Mouse (Mus musculus) monocyte, adult 2 months (primary cell): Measurements from ENCODE around the gene Pla2g7.
A peak's percentile ranks its signal among the peaks of the same experiment; 100 is the strongest.
"Not testable (repeated sequence)": the region's sequence is repeated elsewhere in the genome, so short reads cannot be mapped to it uniquely, and the experiment has no call there.

Experiments used
- DNase-seq, 2 experiments: peaks; one replicate each; pipeline ENCODE4 v3.0.0; 2022; ENCODE audit warnings: low spot score in 2 of 2, low read depth in 1 of 2

The Pla2g7 gene

DNA sequence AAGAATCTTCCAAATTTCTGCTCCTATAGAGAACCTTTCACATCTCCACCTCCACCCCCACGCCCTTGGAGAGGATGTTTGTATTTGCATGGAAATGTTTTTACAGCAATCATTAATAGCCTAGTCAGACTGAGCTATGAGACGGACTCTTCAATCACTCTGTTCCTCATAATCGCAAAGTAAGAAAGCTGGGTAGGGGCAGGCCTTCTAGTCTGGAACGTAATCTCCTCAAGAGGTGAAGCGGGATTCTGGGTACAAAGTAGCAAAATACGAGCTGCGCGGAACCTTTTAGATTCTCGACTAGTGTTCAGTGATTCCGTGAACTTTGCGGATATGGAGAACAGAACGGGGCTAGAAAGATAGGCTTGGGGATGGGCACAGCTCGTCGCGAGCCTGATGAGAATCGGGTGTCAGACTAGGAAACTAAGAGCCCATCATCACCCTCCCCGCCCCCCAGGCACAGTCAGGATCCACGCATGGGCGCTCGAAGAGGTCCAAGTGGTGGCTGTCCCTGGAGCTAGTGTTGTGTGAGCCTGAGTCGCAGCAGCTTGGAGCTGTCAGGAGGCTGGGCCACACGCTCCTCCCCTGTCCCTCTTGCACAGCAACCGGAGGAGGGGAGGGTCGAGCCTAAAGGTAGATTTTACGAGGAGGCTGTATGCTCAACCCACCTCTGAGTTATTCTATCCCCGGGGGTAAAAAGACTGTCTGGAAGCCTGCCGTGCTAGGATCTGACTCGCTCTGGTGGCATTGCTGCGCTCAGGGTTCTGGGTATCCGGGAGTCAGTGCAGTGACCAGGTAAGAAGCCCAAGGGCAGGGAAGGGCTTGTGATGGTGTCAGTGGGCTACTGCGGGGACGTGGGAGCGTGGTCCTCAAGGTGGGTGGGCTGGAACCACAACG is at the start of gene Pla2g7:
TSS of gene Pla2g7 (plus strand) at position 107 of the 897 bp plus-strand sequence.
- peak in 1 of 2 experiments; percentile 28 for DNase-seq

DNA sequence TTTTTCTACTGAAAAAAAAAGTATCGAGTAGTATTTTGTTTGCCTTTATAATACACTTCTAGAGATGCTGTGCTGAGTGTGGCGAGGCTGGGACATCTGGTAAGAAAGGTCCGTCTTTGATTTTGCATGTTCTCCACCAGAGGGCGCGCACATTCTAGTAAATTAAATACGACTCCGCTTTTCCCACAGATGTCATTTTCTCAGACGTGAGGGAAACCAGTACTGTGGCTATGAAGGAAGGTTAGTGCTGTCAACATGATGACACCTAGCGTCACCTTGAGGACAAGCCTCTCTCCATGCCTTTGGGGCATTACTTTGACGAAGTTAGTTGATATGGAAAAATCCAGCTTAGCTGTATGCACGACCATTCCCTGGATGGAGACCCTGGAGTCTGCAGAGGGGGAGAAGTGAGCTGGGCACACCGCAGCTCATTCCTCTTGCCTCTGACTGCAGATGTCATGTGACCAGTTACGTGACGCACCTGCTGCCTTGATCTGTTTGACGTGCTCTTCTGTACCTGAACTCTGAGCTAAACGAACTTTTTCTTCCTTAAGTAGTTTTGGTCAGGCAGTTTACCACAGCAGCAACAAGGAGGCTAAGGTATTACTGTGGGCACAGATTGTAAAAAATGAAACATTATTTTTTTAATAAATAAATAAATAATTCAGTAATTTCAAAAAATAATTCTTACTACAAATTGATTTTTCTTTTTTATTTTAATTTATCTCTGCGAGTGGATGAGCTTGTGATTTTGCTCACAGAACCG is 49.1 kb upstream of the Pla2g7 start:
- peak; percentile 13 to 21 for DNase-seq

DNA sequence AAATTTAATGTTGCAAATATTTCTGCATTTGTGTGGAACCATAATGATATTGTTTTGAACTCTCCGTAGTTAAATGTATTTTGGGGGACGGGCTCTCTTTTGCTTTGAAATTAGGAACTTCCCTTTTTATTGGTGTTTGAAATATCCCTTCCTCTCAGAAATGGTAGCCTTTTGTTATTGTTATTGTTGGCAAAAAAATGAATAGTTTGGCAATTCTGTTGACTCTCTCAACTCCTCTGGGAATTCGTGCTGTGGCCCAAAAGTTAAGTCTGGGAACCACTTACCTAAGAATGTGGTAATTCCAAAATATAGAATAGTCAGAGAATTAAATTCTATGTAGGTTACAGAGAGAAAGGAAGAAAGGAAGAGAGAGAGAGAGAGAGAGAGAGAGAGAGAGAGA is 47.7 kb upstream of the Pla2g7 start:
- no peak for DNase-seq

DNA sequence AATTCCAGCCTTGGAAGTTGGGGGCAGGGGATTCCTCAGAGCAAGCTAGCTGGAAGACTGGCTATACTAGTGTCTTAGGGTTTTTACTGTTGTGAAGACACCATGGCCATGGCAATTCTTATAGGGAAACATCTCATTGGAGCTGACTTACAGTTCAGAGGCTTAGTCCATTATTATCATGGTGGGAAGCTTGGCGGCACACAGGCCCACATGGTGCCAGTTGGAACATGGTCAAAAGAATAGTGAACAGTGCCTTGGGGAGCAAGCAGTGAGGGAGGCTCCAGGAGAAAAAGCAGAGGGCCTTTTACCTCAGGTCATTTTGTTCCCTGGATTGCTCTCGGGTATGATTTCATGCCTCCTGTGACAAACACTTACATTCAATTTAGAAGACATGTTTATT is 37.4 kb upstream of the Pla2g7 start:
- no peak for DNase-seq

DNA sequence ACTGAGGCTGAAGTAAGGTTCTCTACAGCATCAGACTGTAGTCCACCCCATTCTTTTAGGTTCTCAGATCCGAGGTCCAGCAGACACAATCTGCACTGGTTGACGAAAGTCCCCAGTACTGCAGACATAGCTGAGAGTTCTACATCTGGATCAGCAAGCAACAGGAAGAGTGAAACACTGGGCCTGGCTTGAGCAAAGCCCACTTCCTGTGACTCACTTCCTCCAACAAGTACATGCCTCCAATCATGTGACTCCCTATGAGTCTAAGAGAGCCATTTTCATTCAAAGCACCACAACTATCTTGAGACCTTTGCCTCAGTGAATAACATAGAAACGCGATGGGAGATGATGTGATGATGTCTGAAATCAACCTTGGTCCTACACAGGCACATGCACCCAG is 36.7 kb upstream of the Pla2g7 start:
- DNase-seq = no peak

DNA sequence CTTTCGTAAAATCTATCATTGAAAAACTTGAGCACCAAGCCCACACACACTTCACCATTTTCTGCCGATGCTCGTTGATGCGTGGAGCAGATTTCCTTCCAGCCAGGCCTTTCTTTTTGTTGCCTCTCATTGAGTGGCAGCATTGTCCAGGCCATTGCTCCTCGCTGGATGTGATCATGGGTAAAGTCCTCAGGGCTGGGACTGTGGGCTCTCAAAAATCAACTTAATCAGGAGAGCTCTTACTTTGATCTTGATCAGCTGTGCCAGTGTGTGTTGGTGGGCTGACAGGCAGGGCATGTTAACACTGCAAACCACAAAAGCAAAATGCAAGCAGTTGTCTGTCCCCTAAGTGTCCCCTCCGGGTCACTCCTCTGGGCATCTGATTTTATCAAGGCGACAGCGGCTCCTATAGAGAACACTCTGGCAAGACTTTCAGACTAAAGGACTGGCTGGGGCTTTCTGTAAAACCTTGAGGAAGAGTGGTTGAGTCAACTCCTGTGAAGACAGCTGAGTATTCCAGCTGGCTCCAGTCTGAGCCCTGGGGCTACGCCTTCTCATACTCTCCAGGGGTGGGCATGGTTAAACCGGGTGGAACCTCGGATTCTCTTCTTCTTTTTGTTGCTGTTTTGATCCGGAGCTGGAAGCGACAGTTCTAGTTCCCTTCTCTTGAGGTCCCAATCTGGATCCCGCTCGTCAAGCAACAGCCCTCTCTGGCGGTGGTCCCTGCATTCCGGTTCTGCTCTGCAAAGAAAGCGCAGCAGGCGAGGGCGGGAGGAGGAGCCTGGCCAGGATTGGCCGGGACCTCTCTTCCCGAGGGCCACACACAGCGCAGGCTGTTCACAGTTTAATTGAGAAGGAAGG is 33.3 kb upstream of the Pla2g7 start:
- DNase-seq = no peak

DNA sequence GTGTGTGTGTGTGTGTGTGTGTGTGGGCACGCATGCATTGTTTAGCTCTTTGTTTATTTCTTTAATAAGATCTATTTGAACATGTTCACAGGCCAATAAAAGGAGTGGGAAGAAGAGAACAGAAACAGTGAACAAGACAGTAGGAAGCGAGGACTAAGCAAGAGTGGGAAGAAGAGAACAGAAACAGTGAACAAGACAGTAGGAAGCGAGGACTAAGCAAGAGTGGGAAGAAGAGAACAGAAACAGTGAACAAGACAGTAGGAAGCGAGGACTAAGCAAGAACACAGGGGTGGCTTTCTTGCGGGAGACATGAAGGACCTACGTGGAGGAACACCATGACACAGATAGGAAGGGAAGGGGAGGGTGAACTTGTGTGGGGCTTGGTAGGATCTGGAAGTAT is 31.1 kb upstream of the Pla2g7 start:
- DNase-seq = not testable (repeated sequence)

DNA sequence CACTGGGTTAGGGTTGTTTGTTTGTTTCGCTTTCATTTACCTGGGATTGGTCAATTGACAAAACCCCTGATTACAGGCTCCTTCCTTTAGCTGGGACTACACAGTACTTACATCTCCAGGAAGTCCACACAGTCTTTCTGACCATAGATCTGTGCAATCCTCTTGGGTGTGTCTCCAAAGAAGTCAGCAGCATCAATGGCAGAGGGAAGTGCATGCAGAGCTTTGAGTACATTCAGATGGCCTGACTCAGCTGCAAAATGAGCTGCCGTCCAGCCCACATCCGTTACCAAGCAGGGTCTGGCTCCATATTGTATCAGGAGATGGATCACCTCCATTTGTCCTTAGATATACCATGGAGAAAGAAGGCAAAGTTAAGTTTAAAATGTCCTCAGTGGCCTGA is 29.1 kb upstream of the Pla2g7 start:
- peak in 1 of 2 experiments; percentile 11 for DNase-seq

DNA sequence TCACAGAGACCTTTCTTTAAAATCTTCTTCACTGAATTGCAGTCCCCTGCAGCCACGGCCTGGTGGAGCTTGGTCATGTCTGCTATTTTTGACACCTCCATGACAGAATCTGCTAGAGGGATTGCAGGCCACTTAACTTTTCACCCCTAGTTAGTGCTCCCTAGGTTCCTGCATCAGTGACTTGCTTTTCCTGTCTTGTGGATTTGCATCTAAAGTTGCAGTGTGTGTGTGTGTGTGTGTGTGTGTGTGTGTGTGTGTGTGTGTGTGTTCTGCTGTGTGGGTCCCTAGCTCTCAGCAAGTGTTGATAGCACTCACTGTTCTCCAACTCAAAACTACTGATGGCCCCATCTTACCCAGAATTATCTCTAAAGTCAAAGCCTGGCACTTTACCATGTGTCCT is 24.4 kb upstream of the Pla2g7 start, which contains the start of gene Ankrd66:
TSS of gene Ankrd66 (minus strand) at position 101 of the 400 bp plus-strand sequence.
- no peak for DNase-seq

DNA sequence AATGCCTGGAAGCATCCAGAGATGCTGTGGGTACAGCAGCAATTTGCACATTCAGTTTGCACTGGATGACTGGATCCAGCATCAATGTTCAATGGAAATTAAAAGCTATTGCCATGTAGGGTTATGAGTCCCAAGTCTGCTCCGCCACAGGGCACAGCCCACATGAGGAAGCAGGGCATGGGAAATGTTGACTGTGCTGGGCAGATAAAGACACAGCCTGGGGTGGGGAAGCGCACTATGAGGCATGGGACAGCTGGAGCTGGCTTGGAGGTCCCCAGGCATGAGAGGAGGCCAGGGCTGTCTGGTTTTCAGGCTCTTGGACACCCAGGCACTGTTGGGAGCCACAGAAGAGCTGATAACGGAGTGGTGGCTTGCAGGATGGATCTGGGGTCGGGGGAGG is 23.9 kb upstream of the Pla2g7 start:
- no peak for DNase-seq

DNA sequence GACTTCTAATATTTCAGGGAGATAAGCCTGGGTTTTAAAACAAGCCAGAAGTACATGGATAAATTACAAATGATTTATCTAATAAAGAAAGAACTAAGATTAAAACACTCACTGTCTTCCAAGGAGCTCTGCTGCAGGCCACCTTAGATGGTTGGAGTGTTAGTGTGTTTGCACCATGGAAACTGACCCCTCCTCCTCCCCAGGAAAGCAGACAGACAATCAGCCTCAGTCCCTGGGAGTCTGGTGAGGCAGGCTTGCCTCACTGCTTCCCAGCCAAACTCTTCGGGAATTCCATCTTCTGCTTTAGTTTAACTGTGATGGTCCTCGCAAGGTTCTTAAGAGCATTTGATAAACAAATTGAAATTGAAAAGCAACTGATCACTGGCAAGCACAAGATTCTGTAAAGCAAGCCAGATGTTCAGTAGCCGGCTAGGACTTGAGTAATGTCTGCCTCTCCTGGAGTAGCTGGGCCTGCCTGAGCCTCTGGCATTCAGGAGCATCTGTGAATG is 16.7 kb upstream of the Pla2g7 start:
- no peak for DNase-seq

DNA sequence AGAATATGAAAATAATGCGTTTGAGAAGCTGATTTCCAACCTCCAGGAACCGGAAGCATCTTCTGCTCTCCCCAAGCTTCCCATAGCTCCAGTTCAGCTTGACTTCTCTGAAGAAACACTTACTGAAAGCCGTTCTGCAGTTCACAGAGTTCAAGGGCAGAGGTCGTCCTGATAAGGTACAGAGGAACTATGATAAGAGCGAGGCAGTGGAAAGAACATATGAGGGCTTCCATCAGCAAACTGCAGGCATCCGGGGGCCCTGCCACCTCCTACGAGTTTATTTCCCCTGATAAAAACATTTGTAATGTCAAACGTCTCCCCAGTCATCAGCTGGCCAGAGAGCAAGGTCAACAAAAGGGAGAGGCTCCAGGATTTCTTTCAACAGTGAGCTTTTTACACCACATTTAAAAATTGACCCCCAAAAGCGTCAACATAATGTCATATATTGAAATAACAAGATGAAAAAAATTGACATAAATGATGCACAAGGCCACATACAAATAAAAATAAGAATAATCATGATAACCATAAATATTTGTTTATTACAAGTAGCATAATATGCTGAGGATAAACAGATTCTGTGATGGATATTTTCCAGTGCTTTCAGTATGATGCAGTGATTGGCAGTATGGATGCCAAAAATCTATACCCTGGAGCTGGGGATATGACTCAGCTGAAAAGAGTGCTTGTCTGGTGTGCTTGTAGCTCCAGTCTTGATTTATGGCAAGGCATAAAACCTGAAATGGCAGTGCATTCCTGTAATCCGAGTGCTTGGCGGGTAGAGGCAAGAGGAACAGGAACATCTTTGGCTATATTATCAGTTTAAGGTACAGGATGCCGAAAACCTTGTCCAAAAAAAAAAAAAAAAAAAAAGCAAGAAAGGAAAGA is 13.1 kb upstream of the Pla2g7 start:
- no peak for DNase-seq

DNA sequence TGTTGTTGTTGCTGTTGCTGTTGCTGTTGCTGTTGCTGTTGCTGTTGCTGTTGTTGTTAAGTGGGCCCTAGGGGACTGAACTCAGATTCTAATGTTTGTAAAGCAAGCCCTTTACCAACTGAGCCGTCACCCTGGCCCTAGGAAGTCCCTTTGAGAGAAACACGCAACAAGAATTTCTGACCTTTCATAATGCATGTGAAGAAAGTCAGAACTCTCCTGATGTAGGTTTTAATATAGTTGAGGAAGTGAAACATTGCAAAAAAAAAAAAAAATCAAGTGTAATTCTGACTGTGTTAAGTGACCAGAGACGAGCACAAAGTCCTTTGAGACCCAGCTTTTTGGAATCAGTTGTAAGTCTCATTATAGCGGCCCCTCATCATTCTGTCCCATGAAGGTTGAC is 10.8 kb upstream of the Pla2g7 start:
- peak in 1 of 2 experiments; percentile 21 for DNase-seq

DNA sequence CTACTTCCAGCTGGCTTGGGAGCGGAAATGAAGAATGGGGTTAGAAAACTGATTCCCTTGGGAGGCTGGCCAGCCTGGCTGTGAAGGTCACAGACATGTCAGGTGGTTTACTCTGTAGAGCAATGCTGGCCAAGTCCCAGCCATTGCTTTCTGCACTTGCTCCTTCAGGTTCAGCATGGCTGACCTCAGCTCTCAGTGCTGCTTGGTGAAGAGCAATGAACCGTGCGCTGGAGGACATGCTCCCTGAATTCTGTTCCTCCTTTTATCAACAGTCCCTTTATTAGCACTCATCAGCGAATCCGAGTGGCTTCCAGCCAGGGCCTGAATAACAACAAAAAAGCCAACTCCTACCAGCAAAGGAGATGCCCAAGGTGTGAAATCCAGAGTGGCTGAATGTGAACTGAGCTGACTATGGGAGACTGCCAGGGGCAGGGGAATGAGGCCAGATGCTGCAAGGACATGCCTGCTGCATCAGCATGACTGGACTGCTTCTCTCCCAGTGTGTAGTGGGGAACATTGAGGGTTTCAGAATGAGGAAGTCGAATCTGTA is 10.3 kb upstream of the Pla2g7 start:
- DNase-seq = peak; percentile 35 to 64

DNA sequence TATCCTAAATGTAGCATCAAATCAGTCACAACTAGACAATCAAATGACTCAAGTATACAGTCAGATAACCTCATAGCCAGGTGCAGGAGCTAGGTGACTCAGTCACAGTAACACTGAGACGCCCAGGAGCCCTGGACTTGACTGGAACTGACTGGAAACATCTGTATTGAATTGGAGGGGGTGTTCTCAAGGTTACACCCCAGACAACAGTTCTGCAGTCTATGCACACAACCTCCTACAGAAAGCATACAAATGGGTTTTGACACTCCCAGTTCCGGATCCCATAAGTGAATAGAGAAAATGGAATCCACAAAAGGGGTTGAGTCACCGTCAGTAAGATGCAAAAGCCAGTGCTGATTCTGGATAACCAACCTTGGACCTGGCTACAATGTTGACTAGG is 9.2 kb upstream of the Pla2g7 start:
- DNase-seq = no peak

DNA sequence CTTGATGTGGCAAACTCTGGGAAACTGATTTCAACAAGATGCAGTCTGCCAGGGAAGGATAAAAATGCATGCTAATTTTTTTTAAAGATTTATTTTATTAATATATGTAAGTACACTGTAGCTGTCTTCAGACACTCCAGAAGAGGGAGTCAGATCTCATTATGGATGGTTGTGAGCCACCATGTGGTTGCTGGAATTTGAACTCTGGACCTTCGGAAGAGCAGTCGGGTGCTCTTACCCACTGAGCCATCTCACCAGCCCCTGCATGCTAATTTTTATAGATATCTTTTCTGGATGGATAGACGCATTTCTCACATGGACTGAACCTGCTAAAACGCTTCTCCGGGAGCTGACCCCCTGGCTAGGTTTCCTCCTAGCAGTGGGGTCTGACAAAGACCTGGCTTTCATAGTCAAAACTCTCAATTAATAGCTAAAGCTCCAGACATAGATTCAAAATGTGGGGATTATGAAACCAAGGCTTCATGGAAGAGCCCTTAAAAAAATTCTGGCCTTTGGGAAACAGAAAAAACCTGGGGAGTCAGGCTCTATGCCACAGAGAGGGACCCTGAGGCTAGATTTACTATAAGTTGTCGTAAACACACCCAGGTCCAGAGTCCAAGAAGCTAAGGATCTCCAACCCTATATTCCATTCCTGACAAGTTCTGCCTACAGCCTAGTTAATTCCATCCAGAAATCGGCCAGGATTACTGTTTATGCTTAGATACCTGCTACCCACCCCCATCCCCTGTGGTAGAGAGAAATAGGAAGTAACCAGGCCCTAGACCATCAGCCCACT is 4.5 kb upstream of the Pla2g7 start:
- DNase-seq = no peak

DNA sequence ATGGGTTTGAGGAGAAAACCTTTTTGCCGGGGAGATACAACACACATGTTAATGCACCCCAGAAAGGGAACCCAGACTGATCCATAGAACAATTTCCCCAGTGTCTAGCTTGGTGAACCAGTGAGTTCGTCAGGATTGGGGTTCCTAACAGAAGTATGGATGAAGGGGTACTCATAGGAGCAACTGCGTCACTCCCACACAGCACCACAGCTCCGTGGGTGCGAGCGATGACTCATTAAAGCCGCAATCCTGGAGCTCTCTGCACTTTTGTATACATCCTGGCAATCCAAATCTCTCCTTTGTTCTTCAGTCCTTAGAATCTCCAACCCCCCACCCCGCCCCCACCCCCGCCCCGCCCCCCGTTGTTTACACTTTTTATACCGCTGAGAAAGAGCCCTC is 306 bp upstream of the Pla2g7 start:
- no peak for DNase-seq

DNA sequence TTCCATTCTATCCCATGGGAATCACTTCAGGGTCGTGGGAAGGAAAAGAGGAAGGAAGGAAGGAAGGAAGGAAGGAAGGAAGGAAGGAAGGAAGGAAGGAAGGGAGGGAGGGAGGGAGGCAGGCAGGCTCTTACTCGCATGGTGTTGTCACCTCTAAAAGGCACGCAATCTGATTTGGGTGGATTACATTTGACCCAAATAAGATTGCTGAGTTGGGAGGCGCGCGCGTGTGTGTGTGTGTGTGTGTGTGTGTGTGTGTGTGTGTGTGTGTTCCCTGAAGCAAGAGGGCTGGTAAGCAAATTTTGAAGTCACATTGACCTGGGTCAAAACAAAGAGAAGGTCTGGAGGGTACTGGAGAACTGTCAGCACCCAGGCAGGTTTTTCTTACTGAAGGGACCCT is 1.4 kb downstream of the Pla2g7 start:
- no peak for DNase-seq

DNA sequence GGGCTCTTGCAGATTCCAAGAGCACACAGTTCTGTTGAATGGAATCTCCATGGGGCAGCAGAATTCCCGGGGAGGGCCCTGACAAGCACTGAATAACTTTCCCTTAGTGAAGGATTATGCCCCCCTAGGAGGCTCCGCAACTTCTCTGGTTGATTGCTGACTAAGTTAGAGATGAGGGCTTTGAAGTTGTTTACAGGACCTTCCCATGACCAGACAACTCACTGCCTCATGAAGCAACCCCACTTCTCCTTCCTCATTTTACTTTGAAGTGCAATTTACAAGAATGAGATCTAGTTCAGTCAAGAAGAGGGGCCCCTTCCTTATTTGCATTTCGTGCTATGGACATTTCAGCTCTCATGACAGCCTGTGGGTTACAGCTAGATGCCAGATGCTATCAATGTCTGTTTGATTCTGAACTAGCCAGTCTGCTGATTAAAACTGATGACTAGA is 5.8 kb downstream of the Pla2g7 start:
- DNase-seq = peak; percentile 47 to 56
